Mouse (Mus musculus) stomach, postnatal 0 days (tissue): Measurements from ENCODE around the gene Rgmb.

Experiments used
- CTCF ChIP-seq: IDR thresholded peaks from 2 replicates; pipeline ENCODE4 v1.5.1; 2016; ENCODE audit warnings: antibody characterized with exemption, low read depth, mild to moderate bottlenecking, moderate library complexity
- EP300 ChIP-seq: optimal IDR thresholded peaks from 2 replicates; pipeline ENCODE3; 2016; ENCODE audit warnings: antibody characterized with exemption

- no peak for TF ChIP-seq CTCF
- TF ChIP-seq EP300: no peak
Measured at GRCm38 (mm10) chr17:15790716-15791115, 40.1 kb downstream of the Rgmb start.
